Mouse (Mus musculus) thymus, postnatal 14 days (tissue): ENCODE measurements at regions not wholly inside any gene's neighbourhood (a gene's known extent, or its start where the extent isn't known, plus 50 kb on each side); places are given as distances from the start of the nearest gene placed in this dataset.
A peak's percentile ranks its signal among the peaks of the same experiment; 100 is the strongest.

Experiments
- DNase-seq: peaks from one replicate; pipeline ENCODE4 v3.0.0; 2021

DNA sequence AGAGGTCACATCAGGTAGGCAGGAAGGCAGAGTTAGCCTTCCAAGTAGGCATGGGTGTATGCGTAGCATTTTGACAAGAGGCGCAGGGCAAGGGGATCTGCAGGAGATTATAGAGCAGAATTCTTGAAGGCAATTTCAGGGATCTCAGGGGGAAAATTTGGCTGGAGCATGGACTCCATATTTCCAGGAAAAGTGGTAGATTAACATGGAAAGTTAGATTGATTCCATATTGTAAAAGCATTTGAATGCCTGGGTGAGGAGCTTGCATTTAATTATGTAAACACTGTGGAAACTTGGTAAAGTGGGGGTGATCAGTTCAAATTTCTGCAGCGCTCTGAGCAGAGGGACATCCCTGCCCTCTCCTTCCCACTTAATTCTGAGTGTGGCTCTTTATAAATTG lies 146.7 kb downstream of the Pax3 start:
- no peak for DNase-seq

DNA sequence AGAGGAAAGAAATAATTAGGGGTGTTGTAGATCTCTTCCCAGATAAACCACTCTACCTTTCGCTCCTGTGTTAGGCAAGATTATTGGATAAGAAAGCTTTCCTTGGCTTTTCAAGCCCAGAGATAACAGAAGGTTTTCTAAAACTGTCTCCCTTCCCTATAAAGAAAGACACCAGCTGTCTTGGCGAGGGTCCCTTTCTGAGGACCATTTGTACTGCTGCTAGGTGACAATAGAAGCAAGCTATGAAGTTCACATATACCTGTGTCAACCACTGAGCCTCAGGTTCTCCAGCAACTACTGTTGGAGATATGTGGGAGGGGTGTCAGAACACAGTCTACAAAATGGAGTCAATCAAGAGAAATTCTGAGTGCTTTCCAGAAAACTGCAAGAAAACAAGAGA lies 164.6 kb downstream of the Pax3 start:
- DNase-seq, result no peak

DNA sequence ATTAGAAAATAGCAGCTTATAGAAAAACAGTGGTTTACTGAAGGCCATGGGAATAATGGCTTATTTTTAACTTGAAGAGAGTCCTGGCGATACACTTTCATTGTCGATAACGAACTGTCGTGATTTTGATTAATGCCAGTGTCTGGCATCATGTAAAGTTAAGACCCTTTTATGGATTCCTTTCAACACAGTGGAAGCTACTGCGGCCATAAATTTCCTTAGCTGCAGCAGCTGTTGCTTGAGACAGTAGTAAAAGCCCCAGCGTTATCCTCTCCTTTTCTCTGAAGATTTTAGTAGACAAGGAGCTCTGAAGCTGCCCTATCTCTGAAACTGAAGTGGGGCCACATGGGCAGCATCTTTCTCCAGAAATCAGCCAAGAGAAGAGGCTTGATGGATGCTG lies 175.2 kb downstream of the Pax3 start:
- DNase-seq, result no peak

GRCm38 (mm10) chr1:78021014-78021413 lies 175.9 kb downstream of the Pax3 start:
- no peak for DNase-seq

DNA sequence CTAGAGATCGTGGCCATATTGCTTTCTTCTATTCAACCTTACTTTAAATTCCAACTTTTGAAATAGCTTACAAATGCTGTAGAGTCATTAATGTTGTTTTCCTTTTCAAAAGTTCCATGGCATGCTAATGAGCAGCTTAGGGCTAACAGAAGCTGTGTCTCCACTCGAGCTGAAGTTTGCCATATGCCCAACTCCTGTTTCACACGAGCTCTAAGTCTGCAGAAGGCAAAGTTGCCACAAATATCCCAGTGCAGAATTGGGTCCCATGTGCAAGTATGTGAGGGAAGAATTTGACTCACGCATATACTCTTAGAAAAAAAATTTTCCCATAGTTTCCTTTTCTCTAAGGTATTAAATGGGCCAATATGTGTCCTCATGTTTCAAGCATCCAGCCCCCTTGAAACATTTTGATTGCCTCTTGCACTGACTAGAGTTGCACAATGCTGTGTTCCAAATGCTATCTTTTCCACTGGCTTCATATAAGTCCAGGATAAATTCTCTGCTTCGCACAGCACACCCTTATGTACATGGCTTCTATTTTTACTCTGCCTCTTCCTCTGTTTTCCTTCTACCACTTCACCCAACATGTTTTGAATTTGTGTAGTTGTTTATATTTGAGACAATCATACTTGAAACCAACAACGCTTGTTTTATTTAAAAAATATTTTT lies 178.9 kb downstream of the Pax3 start:
- no peak for DNase-seq

DNA sequence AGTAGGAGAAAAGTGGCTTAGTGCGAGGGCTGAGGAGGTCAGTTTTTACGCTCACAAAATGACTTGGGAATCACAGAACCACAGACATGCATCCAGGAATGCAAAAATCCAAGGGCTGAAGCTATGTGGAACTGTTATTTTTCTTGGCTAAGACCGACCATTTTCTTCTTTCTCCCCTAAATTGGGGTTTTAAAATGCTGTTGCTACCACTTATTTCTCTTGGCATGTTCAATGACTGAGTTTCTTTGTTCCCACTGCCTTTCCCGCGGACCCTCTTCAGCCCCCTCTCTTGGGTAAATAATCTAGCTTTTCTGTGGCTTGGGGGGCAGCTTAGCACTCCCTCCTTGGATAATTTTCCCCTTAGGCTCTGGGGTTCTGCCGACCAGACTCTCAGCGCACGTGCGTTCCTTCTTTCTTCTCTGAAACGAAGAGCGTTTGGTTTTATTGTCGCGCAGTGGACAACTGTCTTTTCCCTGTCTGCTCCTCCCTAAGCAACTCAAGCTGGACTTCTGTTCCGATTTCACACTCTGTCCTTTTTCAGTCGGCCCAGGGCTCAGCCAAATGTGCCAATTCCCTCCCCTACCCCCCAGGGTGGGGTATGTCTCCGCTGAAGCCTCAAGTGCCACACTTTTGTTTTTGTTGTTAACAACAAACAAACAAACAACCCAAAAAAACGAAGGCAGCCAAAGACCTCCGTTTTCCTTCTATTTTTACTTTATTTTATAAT lies 180.2 kb downstream of the Pax3 start:
- no peak for DNase-seq

GRCm38 (mm10) chr1:78015999-78016398 lies 180.9 kb downstream of the Pax3 start:
- DNase-seq, result no peak

GRCm38 (mm10) chr1:78013396-78013795 lies 183.5 kb downstream of the Pax3 start:
- no peak for DNase-seq

- no peak for DNase-seq
These were observed 188.0 kb downstream of the Pax3 start for GRCm38 (mm10) chr1:78008811-78009410.

- no peak for DNase-seq
These were observed 192.6 kb downstream of the Pax3 start for GRCm38 (mm10) chr1:78004376-78004775.

GRCm38 (mm10) chr1:77998727-77999126 lies 198.2 kb downstream of the Pax3 start:
- DNase-seq, result no peak

- no peak for DNase-seq
These were observed 215.4 kb downstream of the Pax3 start for GRCm38 (mm10) chr1:77981528-77981927.

DNA sequence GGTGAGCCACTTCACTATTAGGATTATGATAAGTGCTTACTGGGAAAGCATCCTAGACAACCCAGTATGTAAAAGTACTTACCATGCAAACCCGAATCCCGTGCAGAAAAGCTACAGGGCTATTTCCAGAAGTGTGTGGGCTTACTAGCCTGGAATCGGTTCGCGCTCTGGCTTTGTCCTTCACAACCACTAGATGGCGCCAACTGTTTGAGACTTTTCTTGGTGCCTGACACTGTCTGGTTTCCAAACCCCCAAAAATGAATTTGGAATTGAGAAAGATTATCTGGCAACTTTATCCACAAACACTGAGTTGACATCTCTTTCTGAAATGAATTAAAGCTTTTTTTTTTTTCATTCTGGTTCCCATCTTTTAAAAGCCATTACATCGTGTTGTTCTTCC lies 218.2 kb downstream of the Pax3 start:
- DNase-seq, result peak; percentile 16

- no peak for DNase-seq
These were observed 221.0 kb downstream of the Pax3 start for GRCm38 (mm10) chr1:77975941-77976340.

DNA sequence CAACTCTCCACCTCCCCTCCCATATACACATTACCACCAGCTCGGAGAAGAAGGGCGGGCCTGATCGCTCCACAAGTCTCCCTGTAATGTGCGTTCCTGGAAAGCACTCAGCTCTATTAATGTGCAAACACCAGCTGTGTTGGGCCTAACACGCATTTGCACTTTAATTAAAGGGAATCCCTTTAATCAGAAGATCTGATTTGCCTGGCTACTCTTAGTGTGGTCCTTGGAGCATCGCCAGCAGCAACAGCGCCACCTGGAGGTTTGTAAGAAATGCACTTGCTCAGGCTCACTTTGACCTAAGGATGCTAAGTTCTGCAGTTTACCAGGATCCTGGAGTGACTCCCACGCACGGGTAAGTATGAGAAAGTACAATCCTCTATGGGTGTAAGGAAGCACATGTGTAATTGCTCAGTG lies 224.6 kb downstream of the Pax3 start:
- DNase-seq, result peak; percentile 3

GRCm38 (mm10) chr1:77964656-77965335 lies 232.1 kb downstream of the Pax3 start:
- DNase-seq, result no peak

GRCm38 (mm10) chr1:77959309-77959708 lies 237.6 kb downstream of the Pax3 start:
- no peak for DNase-seq

DNA sequence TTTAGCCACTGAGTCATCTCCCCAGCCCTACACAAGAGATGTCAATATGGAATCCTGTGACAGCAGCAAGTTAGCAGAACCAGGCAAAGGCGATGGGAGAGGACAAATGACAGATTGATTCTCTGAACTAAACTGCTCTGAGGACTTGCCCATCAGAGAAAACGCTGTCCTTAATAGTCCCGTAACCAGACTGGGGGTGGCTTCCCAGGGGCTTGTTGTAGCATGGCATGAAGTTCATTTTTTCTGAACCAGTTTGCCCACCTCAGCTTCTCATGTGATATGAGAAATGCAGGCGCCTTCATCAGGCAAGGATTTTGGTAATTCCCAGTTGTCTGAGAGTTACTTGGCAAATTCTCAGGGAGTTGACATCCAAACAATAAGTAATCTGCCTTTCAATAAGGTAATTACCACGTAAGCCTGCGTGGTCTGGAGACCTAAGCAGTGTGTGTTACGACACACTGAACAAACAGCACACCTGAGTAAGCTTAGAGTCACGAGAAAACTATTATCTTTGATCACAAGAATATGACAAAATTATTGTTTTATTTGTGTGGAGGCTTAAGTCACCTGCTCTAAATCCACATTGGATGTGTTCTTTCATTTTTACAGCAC lies 239.7 kb downstream of the Pax3 start:
- no peak for DNase-seq

DNA sequence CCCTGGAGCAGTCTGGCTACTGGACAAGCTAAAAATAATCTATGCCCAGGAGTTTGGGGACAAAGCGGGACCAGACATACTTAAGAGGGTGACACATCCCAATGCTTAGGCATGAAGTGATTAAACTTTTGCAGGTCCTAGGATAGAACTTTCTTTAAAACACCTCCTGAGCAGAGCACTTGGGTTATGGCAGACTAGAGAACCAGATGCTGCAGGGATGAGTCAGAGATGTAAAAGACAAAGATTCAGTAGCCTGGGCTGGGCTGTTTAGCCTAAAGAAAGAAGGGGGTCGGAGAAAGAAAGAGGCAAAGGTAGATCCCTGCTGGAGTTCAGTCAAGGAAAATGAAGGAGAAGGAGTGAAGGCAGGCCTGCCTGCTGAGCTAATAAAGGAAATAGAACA lies 249.0 kb downstream of the Pax3 start:
- no peak for DNase-seq

DNA sequence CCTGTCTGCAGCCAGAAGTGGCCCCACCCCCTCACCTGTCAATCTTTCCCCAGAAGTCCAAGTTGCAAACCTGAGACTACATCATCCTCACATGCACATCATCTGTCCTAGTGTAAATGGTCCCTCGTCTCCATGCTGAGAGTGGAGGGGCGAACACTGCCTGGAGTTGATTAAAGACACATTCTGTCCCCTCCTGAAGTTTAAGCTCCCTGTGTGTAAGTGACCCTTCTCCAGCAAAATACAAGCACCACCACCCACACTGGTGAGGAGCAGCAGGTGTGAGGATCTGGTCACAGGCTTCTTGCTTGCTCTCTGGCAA lies 252.6 kb downstream of the Pax3 start:
- DNase-seq, result no peak

DNA sequence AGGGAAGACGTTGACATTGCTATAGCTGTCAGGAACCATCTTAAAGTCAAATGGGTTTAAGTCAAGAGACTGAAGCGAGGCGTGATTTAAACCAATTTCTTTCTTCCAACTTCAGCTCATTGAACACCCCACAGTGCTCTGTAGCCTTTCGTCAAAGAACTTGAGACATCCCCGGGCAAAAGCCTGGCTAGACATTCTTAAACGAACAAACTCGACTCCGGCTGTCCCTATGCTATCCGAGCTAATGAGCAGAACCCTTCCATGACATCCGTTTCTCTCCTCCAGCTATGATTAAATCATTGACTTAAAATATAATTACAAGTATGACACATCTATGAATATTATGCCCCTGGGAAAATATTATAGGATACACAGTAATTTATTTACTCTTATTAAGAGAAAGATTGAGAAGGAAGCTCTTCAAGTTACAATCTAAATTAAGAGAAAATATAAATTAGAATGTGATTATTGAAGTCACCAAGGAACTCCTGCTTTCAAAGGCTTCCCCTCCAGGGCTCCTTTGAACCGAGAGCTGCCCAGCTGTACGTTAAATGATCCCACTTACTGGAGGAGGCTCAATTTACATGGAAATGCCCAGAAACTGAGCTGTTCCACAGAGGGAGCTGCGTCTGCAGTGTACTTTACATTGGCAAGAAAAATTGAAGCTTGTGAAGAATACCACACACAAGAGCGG lies 253.2 kb downstream of the Pax3 start:
- no peak for DNase-seq

DNA sequence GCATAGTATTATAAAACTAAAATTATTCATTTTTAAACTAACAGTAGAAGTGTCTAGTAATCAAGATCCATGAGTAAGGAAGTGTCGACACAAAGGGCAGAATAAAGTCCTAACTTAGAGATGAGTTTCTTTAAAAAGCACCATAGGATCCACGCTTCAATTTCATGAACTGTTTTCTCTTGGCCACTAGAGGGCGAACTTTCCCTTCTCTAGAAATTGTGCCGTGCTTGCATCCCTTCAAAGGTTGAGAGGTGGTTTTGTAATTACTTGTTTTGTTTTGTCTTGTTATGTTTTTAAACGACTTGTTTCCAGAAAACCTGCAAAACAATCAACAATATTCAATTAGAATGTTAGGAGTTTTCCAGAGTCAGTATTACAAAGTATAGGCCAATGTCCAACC lies 253.8 kb downstream of the Pax3 start:
- DNase-seq, result no peak
